Mouse (Mus musculus): ENCODE results near the gene Filip1l. TPM values are rescaled to one million over a fixed set of nuclear protein-coding genes. Genes with fewer than 3 reads are reported as not detected.
A peak's percentile ranks its signal among the peaks of the same experiment; 100 is the strongest.

The Filip1l gene
- polyA plus RNA-seq, 1 experiment = 12.1 TPM

DNA sequence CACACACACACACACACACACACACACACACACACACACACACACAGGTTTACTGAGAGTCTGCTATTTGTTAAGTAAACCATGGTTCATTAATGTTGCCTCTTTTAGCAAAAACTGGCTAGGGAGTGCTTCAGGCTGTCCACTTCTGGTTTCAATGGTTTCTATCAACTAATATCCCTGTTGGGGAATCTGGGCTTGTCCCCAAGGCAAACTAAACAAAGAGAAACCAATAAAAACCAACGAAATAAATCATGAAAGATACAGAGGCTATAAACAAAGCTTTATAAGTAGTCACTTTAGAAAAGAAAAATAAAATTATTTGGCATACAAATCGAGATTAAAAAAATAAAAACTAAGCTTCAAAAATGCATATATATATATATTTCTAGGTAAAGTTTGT is 39.6 kb downstream of the Filip1l start:
- no peak overlapping the region for H3ac ChIP-seq (ENCODE audit: control insufficient read depth, insufficient read length)
- H3K79me2 ChIP-seq (ENCODE audit: control insufficient read depth, insufficient read depth) = no peaks in the 10 kb centered on the region
- H3K4me3 ChIP-seq = no peak overlapping the region
- no peaks in the 10 kb centered on the region for H3K27me3 ChIP-seq (ENCODE audit: control insufficient read depth, insufficient read depth, insufficient read length)
- H3K4me2 ChIP-seq (ENCODE audit: low read depth) = no peak overlapping the region
- no peaks in the 10 kb centered on the region for H3K36me3 ChIP-seq (ENCODE audit: control insufficient read depth, insufficient read depth)
- TF ChIP-seq TCF3 (IDR thresholded peaks at IDR 0.05; ENCODE audit: insufficient read length, low read depth) (no peak), E2F4 (IDR thresholded peaks at IDR 0.05; ENCODE audit: insufficient read depth) (no peak), MAX (IDR thresholded peaks at IDR 0.05; ENCODE audit: low read depth) (no peak), REST (IDR thresholded peaks at IDR 0.05; ENCODE audit: insufficient read depth, insufficient read length) (no peak), MYOD1 (IDR thresholded peaks at IDR 0.05; ENCODE audit: control insufficient read depth in 1 of 3, insufficient read length in 2 of 3, low read depth in 2 of 3) (no peak), TCF12 (IDR thresholded peaks at IDR 0.05; ENCODE audit: insufficient read depth, poor library complexity, severe bottlenecking) (no peak), USF1 (IDR thresholded peaks at IDR 0.05; ENCODE audit: low read depth) (no peak), POLR2A (IDR thresholded peaks at IDR 0.05; ENCODE audit: insufficient read length, low read depth) (no peak), MYOG (IDR thresholded peaks at IDR 0.05; ENCODE audit: control insufficient read depth in 1 of 3, insufficient read depth in 1 of 3, insufficient read length in 2 of 3, low read depth in 2 of 3) (no peak), POLR2AphosphoS2 (IDR thresholded peaks at IDR 0.05; ENCODE audit: insufficient read length, low read depth) (no peak), CEBPB (IDR thresholded peaks at IDR 0.05; ENCODE audit: insufficient read depth, poor library complexity, severe bottlenecking) (no peak), SRF (IDR thresholded peaks at IDR 0.05; ENCODE audit: control insufficient read depth, insufficient read length, low read depth) (no peak)

GRCm38 (mm10) chr16:57393161-57393560 is 40.3 kb downstream of the Filip1l start:
- no peak overlapping the region for H3K4me2 ChIP-seq (ENCODE audit: low read depth)
- H3K79me2 ChIP-seq (ENCODE audit: control insufficient read depth, insufficient read depth) = no peaks in the 10 kb centered on the region
- TF ChIP-seq POLR2AphosphoS2 (IDR thresholded peaks at IDR 0.05; ENCODE audit: insufficient read length, low read depth) (no peak), MYOG (IDR thresholded peaks at IDR 0.05; ENCODE audit: control insufficient read depth in 1 of 3, insufficient read depth in 1 of 3, insufficient read length in 2 of 3, low read depth in 2 of 3) (peak in 1 of 3 experiments; percentile 24), USF1 (IDR thresholded peaks at IDR 0.05; ENCODE audit: low read depth) (no peak)
- no peak overlapping the region for H3ac ChIP-seq (ENCODE audit: control insufficient read depth, insufficient read length)
- no peaks in the 10 kb centered on the region for H3K36me3 ChIP-seq (ENCODE audit: control insufficient read depth, insufficient read depth)
- H3K27me3 ChIP-seq (ENCODE audit: control insufficient read depth, insufficient read depth, insufficient read length) = no peaks in the 10 kb centered on the region
- no peak overlapping the region for H3K4me3 ChIP-seq

DNA sequence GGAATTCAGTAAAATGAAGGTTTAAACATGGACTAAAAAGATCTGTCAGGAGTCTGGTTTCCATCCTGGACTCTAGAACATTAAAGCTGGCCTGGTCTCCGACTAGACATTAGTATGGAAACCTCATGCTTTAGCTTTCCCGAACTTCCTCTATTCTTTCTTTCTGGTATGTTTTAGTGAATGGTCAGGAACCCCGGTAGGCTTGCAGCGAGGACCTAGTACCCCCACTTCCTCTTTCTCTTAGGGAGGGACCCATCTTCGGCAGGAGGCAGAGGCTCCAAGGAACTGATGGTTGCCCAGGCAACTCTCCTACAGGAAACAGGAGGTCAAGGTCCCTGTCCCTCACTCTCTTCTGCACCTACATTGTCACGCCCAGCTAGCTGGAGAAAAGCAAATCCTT is 43.4 kb downstream of the Filip1l start:
- no peak overlapping the region for H3K4me2 ChIP-seq (ENCODE audit: low read depth)
- H3K4me3 ChIP-seq = no peak overlapping the region
- no peak overlapping the region for H3ac ChIP-seq (ENCODE audit: control insufficient read depth, insufficient read length)
- TF ChIP-seq POLR2A (IDR thresholded peaks at IDR 0.05; ENCODE audit: insufficient read length, low read depth) = no peak
- no peak for TF ChIP-seq REST (IDR thresholded peaks at IDR 0.05; ENCODE audit: insufficient read depth, insufficient read length)
- TF ChIP-seq E2F4 (IDR thresholded peaks at IDR 0.05; ENCODE audit: insufficient read depth) = no peak
- TF ChIP-seq CEBPB (IDR thresholded peaks at IDR 0.05; ENCODE audit: insufficient read depth, poor library complexity, severe bottlenecking) = no peak
- TF ChIP-seq TCF3 (IDR thresholded peaks at IDR 0.05; ENCODE audit: insufficient read length, low read depth) = no peak
- TF ChIP-seq USF1 (IDR thresholded peaks at IDR 0.05; ENCODE audit: low read depth) = no peak
- no peak for TF ChIP-seq MYOG (IDR thresholded peaks at IDR 0.05; ENCODE audit: control insufficient read depth in 1 of 3, insufficient read depth in 1 of 3, insufficient read length in 2 of 3, low read depth in 2 of 3)
- no peak for TF ChIP-seq POLR2AphosphoS2 (IDR thresholded peaks at IDR 0.05; ENCODE audit: insufficient read length, low read depth)
- TF ChIP-seq MAX (IDR thresholded peaks at IDR 0.05; ENCODE audit: low read depth) = no peak
- no peak for TF ChIP-seq TCF12 (IDR thresholded peaks at IDR 0.05; ENCODE audit: insufficient read depth, poor library complexity, severe bottlenecking)
- no peak for TF ChIP-seq SRF (IDR thresholded peaks at IDR 0.05; ENCODE audit: control insufficient read depth, insufficient read length, low read depth)
- H3K36me3 ChIP-seq (ENCODE audit: control insufficient read depth, insufficient read depth) = no peaks in the 10 kb centered on the region
- no peaks in the 10 kb centered on the region for H3K79me2 ChIP-seq (ENCODE audit: control insufficient read depth, insufficient read depth)
- H3K27me3 ChIP-seq (ENCODE audit: control insufficient read depth, insufficient read depth, insufficient read length) = no peaks in the 10 kb centered on the region

- H3K27me3 ChIP-seq (ENCODE audit: control insufficient read depth, insufficient read depth, insufficient read length) = no peaks in the 10 kb centered on the region
- no peaks in the 10 kb centered on the region for H3K79me2 ChIP-seq (ENCODE audit: control insufficient read depth, insufficient read depth)
- H3K36me3 ChIP-seq (ENCODE audit: control insufficient read depth, insufficient read depth) = no peaks in the 10 kb centered on the region
- H3ac ChIP-seq (ENCODE audit: control insufficient read depth, insufficient read length) = no peak overlapping the region
- H3K4me3 ChIP-seq = no peak overlapping the region
- H3K4me2 ChIP-seq (ENCODE audit: low read depth) = no peak overlapping the region
- no peak for TF ChIP-seq MYOD1 (IDR thresholded peaks at IDR 0.05; ENCODE audit: control insufficient read depth in 1 of 3, insufficient read length in 2 of 3, low read depth in 2 of 3)
- no peak for TF ChIP-seq REST (IDR thresholded peaks at IDR 0.05; ENCODE audit: insufficient read depth, insufficient read length)
- no peak for TF ChIP-seq SRF (IDR thresholded peaks at IDR 0.05; ENCODE audit: control insufficient read depth, insufficient read length, low read depth)
- TF ChIP-seq MAX (IDR thresholded peaks at IDR 0.05; ENCODE audit: low read depth) = no peak
- no peak for TF ChIP-seq MYOG (IDR thresholded peaks at IDR 0.05; ENCODE audit: control insufficient read depth in 1 of 3, insufficient read depth in 1 of 3, insufficient read length in 2 of 3, low read depth in 2 of 3)
- TF ChIP-seq TCF12 (IDR thresholded peaks at IDR 0.05; ENCODE audit: insufficient read depth, poor library complexity, severe bottlenecking) = no peak
- no peak for TF ChIP-seq POLR2A (IDR thresholded peaks at IDR 0.05; ENCODE audit: insufficient read length, low read depth)
- no peak for TF ChIP-seq CEBPB (IDR thresholded peaks at IDR 0.05; ENCODE audit: insufficient read depth, poor library complexity, severe bottlenecking)
- TF ChIP-seq TCF3 (IDR thresholded peaks at IDR 0.05; ENCODE audit: insufficient read length, low read depth) = no peak
- TF ChIP-seq USF1 (IDR thresholded peaks at IDR 0.05; ENCODE audit: low read depth) = no peak
- no peak for TF ChIP-seq E2F4 (IDR thresholded peaks at IDR 0.05; ENCODE audit: insufficient read depth)
- no peak for TF ChIP-seq POLR2AphosphoS2 (IDR thresholded peaks at IDR 0.05; ENCODE audit: insufficient read length, low read depth)
These were observed 45.0 kb downstream of the Filip1l start for GRCm38 (mm10) chr16:57397845-57398244.
